Mouse (Mus musculus): ENCODE data around the gene Cyfip1. TPM values are rescaled to one million over a fixed set of nuclear protein-coding genes. Genes with fewer than 3 reads are reported as not detected.

Cyfip1 gene
- polyA plus RNA-seq, 2 experiments, result 6.4 to 16.1 TPM

DNA sequence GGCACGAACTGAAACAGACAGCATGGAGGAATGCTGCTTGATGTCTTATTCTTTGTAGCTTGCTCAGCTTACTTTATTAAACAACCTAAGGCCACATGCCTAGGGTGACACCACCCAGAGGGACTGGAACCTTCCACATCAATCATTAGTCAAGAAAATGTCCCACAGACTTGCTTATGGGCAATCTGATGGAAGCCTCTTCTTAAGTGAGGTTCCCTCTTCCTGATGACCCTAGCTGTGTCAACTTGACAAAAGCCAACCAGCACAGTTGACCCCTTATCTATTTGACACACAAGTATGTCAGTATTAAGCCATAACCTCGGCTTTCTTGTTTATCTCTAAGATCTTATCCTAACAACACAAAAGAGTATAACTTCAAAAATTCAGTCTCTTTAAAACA is 31.6 kb upstream of the Cyfip1 start:
- whole genome bisulfite sequencing (ENCODE audit: insufficient replicate concordance), result 47% methylated on average over 2 of the region's 2 CpGs
- no peak overlapping the region for H3K4me2 ChIP-seq (ENCODE audit: low read depth)
- no peaks in the 10 kb centered on the region for H3K9me3 ChIP-seq (ENCODE audit: control insufficient read depth, low read length)
- H3K4me1 ChIP-seq (replicated peaks; ENCODE audit: control insufficient read depth in 2 of 2, insufficient read depth in 2 of 2, low read length in 1 of 2), result no peaks in the 10 kb centered on the region
- no peaks in the 10 kb centered on the region for H3K27me3 ChIP-seq (ENCODE audit: control insufficient read depth, insufficient read depth, low read length)
- peaks cover 16% of the 10 kb centered on the region for H3K36me3 ChIP-seq (replicated peaks; ENCODE audit: control insufficient read depth, insufficient read depth, low read depth)
- no peak overlapping the region for H3K9ac ChIP-seq (replicated peaks)
- no peak overlapping the region for H3K27ac ChIP-seq
- ATAC-seq (ENCODE audit: insufficient read depth) (no peak), DNase-seq (ENCODE audit: low read depth in 3 of 3, low spot score in 3 of 3) (no peak)
- no peak overlapping the region for H3K4me3 ChIP-seq (ENCODE audit: insufficient read depth in 1 of 2, low read depth in 2 of 2, low read length in 2 of 2)
- TF ChIP-seq EP300 (IDR thresholded peaks at IDR 0.05; ENCODE audit: low read depth) (no peak), CTCF (IDR thresholded peaks at IDR 0.05; ENCODE audit: low read depth) (no peak)

DNA sequence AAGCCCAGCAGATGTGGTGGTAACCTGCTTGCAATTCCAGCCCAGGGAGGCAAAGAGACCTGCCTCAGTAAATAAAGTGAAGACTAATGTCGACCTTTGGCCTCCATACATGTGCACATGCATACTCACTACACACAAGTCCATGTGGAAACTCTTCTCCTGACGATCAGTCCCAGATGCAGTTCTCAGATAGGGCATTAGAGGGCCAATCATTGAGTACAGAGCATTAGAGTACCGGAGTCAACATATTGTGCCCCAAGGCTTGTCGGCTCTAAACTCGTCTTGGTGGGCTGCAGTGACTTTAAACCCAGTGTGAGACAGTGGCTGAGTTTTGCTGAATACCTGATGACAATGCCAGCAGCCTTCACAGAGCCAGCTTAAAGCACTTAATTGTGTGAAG is 17.1 kb upstream of the Cyfip1 start:
- Histone ChIP-seq H3K9ac (replicated peaks) (no peak overlapping the region), H3K27me3 (ENCODE audit: control insufficient read depth, insufficient read depth, low read length) (no peaks in the 10 kb centered on the region), H3K4me2 (ENCODE audit: low read depth) (no peak overlapping the region), H3K9me3 (ENCODE audit: control insufficient read depth, low read length) (no peaks in the 10 kb centered on the region), H3K36me3 (replicated peaks; ENCODE audit: control insufficient read depth, insufficient read depth, low read depth) (peaks cover 6% of the 10 kb centered on the region), H3K4me3 (ENCODE audit: insufficient read depth in 1 of 2, low read depth in 2 of 2, low read length in 2 of 2) (no peak overlapping the region), H3K27ac (no peak overlapping the region), H3K4me1 (replicated peaks; ENCODE audit: control insufficient read depth in 2 of 2, insufficient read depth in 2 of 2, low read length in 1 of 2) (no peaks in the 10 kb centered on the region)
- TF ChIP-seq CTCF (IDR thresholded peaks at IDR 0.05; ENCODE audit: low read depth), result no peak
- no peak for TF ChIP-seq EP300 (IDR thresholded peaks at IDR 0.05; ENCODE audit: low read depth)
- 72% methylated on average over 5 of the region's 5 CpGs for WGBS (ENCODE audit: insufficient replicate concordance)
- DNase-seq (ENCODE audit: low read depth in 3 of 3, low spot score in 3 of 3) (no peak), ATAC-seq (ENCODE audit: insufficient read depth) (no peak)

DNA sequence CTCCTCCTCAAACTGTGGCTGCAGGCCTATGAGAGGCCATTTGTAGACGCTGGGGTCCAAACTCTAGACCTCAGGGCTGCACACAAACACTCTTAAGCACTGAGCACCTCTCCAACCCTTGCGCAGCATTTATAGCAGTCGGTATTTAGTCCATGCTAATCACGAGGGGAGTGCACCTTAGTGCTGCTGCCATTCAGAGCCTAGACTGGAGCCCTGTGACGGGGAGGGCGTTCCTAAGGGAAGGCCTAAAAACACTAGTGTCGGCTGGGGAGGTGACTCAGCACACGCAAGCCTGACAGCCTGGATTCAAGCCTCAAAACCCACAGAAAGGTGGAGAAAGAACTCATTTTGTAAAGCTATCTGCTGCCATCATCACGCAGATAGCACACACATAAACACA is 14.0 kb upstream of the Cyfip1 start:
- H3K36me3 ChIP-seq (replicated peaks; ENCODE audit: control insufficient read depth, insufficient read depth, low read depth), result peaks cover 3% of the 10 kb centered on the region; the same call in 1 of the 2 replicates
- no peaks in the 10 kb centered on the region for H3K27me3 ChIP-seq (ENCODE audit: control insufficient read depth, insufficient read depth, low read length)
- H3K9me3 ChIP-seq (ENCODE audit: control insufficient read depth, low read length), result no peaks in the 10 kb centered on the region
- ATAC-seq (ENCODE audit: insufficient read depth) (no peak), DNase-seq (ENCODE audit: low read depth in 3 of 3, low spot score in 3 of 3) (no peak)
- 70% methylated on average over 9 of the region's 9 CpGs for WGBS (ENCODE audit: insufficient replicate concordance)
- H3K4me2 ChIP-seq (ENCODE audit: low read depth), result no peak overlapping the region
- no peak overlapping the region for H3K27ac ChIP-seq
- H3K9ac ChIP-seq (replicated peaks), result no peak overlapping the region
- no peak for TF ChIP-seq EP300 (IDR thresholded peaks at IDR 0.05; ENCODE audit: low read depth)
- H3K4me3 ChIP-seq (ENCODE audit: insufficient read depth in 1 of 2, low read depth in 2 of 2, low read length in 2 of 2), result no peak overlapping the region
- H3K4me1 ChIP-seq (replicated peaks; ENCODE audit: control insufficient read depth in 2 of 2, insufficient read depth in 2 of 2, low read length in 1 of 2), result no peaks in the 10 kb centered on the region

DNA sequence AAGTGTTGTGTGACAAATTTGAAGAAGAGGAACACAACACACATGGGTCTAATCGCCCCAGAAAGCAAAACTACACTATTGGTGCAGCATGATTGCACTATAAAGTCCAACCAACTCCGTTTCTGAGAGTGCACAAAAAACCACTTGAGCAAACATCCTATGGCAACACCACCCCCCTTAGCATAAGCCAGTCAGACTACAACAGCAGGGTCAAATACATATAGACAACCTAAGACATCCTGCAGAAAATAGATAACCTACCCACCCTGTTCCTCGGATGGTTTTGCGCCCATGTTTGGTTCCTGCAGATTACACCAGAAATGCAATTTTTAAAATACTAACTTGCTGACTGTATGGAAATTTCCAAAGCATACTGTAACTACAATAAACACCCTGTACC is 4.7 kb upstream of the Cyfip1 start:
- peaks cover 0 to 3% of the 10 kb centered on the region in 2 experiments; a peak in 3 of 4 replicates for H3K4me1 ChIP-seq (replicated peaks; ENCODE audit: control insufficient read depth in 2 of 2, insufficient read depth in 2 of 2, low read length in 1 of 2)
- no peaks in the 10 kb centered on the region; the same call in 1 of the 2 replicates for H3K27me3 ChIP-seq (ENCODE audit: control insufficient read depth, insufficient read depth, low read length)
- H3K9me3 ChIP-seq (ENCODE audit: control insufficient read depth, low read length), result no peaks in the 10 kb centered on the region
- ATAC-seq (ENCODE audit: insufficient read depth) (no peak; the same call in 1 of the 2 replicates), DNase-seq (ENCODE audit: low read depth in 3 of 3, low spot score in 3 of 3) (no peak)
- H3K27ac ChIP-seq, result no peak overlapping the region
- no peak overlapping the region for H3K9ac ChIP-seq (replicated peaks)
- no peaks in the 10 kb centered on the region for H3K36me3 ChIP-seq (replicated peaks; ENCODE audit: control insufficient read depth, insufficient read depth, low read depth)
- H3K4me2 ChIP-seq (ENCODE audit: low read depth), result no peak overlapping the region
- 25% methylated on average over 4 of the region's 4 CpGs for WGBS (ENCODE audit: insufficient replicate concordance)
- TF ChIP-seq CTCF (IDR thresholded peaks at IDR 0.05; ENCODE audit: low read depth) (no peak), EP300 (IDR thresholded peaks at IDR 0.05; ENCODE audit: low read depth) (no peak)
- no peak overlapping the region for H3K4me3 ChIP-seq (ENCODE audit: insufficient read depth in 1 of 2, low read depth in 2 of 2, low read length in 2 of 2)

DNA sequence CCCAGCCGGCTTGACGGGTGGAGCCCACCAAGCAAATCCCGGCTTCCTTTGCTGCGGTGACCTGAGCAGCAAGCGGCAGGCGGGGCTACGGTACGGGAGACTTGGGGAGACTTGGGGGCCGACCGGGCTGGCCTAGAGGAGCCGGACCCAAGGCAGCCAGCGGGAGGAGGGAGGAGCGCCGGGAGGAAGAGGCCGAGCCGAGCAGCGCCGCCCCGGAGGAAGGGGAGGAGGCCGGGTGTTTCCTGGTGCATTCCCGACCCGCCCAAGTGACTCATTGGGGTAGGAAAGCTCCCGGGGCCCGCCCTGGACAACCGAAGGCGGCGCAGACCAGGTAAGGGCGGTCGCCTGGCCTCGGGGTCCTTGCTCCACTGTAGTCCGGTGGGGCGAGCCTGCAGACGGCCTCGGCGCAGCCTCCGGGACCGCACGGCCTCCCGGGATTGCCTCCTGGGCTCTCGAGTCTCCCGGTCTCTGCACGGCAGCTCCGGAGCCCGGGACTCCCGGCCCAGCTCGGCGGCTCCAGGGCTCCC is 495 bp downstream of the Cyfip1 start:
- Histone ChIP-seq H3K9me3 (ENCODE audit: control insufficient read depth, low read length) (no peaks in the 10 kb centered on the region), H3K27me3 (ENCODE audit: control insufficient read depth, insufficient read depth, low read length) (no peaks in the 10 kb centered on the region; the same call in 1 of the 2 replicates), H3K27ac (no peak overlapping the region), H3K36me3 (replicated peaks; ENCODE audit: control insufficient read depth, insufficient read depth, low read depth) (no peaks in the 10 kb centered on the region), H3K9ac (replicated peaks) (peak overlapping the region; percentile 70), H3K4me2 (ENCODE audit: low read depth) (peak overlapping the region; percentile 91), H3K4me1 (replicated peaks; ENCODE audit: control insufficient read depth in 2 of 2, insufficient read depth in 2 of 2, low read length in 1 of 2) (peaks cover 0 to 2% of the 10 kb centered on the region in 2 experiments; a peak in 3 of 4 replicates), H3K4me3 (ENCODE audit: insufficient read depth in 1 of 2, low read depth in 2 of 2, low read length in 2 of 2) (peak overlapping the region; percentile 66 to 72)
- under 1% methylated on average over 44 of the region's 47 CpGs for WGBS (ENCODE audit: insufficient replicate concordance)
- TF ChIP-seq CTCF (IDR thresholded peaks at IDR 0.05; ENCODE audit: low read depth) (no peak), EP300 (IDR thresholded peaks at IDR 0.05; ENCODE audit: low read depth) (no peak)
- DNase-seq (ENCODE audit: low read depth in 3 of 3, low spot score in 3 of 3), result peak; percentile 57 to 64 (median 61)
- ATAC-seq (ENCODE audit: insufficient read depth), result peak; percentile 94

Measured in liver, embryonic 14.5 days (tissue).